Mouse (Mus musculus) embryonic facial prominence, embryonic 11.5 days (tissue): ENCODE measurements at regions not wholly inside any gene's neighbourhood (a gene's known extent, or its start where the extent isn't known, plus 50 kb on each side); places are given as distances from the start of the nearest gene placed in this dataset.

Source experiments
- ATAC-seq: fragments of 200-750 bp; cut with Nextera tagmentation; replicated peaks from 2 replicates; pipeline ENCODE4 v1.8.0; 2017; ENCODE audit warnings: low read depth; ENCODE audit not compliant: insufficient number of reproducible peaks, low FRiP score, low TSS enrichment
- DNase-seq: peaks from one replicate; pipeline ENCODE4 v3.0.0-alpha.2; 2015; ENCODE audit warnings: low spot score
- H3K27ac ChIP-seq: fragments of 300-500 bp; sonication (generic); replicated peaks from 2 replicates; pipeline ENCODE4 v1.5.1; 2014; ENCODE audit warnings: mild to moderate bottlenecking, low read depth, low read length, control low read depth
- H3K27me3 ChIP-seq: fragments of 300-500 bp; sonication (generic); 2 replicates; pipeline ENCODE4 v1.6.1; 2014; ENCODE audit warnings: mild to moderate bottlenecking, low read length, moderate library complexity, mixed read lengths; ENCODE audit not compliant: control insufficient read depth, insufficient read depth
- H3K36me3 ChIP-seq: fragments of 300-500 bp; sonication (generic); replicated peaks from 2 replicates; pipeline ENCODE4 v1.6.1; 2014; ENCODE audit warnings: low read depth, mild to moderate bottlenecking, low read length, moderate library complexity, mixed read lengths; ENCODE audit not compliant: control insufficient read depth, insufficient read depth
- H3K4me1 ChIP-seq: fragments of 300-500 bp; sonication (generic); 2 replicates; pipeline ENCODE4 v1.6.1; 2014; ENCODE audit warnings: low read length, mixed read lengths; ENCODE audit not compliant: control insufficient read depth, insufficient read depth
- H3K4me2 ChIP-seq: fragments of 300-500 bp; sonication (generic); 2 replicates; pipeline ENCODE4 v1.6.1; 2014; ENCODE audit warnings: low read depth, mild to moderate bottlenecking, control low read depth, low read length, moderate library complexity
- H3K4me3 ChIP-seq: fragments of 300-500 bp; sonication (generic); 2 replicates; pipeline ENCODE4 v1.5.1; 2014; ENCODE audit warnings: low read depth, low read length, control low read depth
- H3K9ac ChIP-seq: fragments of 300-500 bp; sonication (generic); replicated peaks from 2 replicates; pipeline ENCODE4 v1.6.1; 2014; ENCODE audit warnings: mild to moderate bottlenecking, control low read depth, low read length
- H3K9me3 ChIP-seq: fragments of 300-500 bp; sonication (generic); replicated peaks from 2 replicates; pipeline ENCODE4 v1.6.1; 2016; ENCODE audit warnings: mild to moderate bottlenecking, low read length, inconsistent platforms, mixed read lengths; ENCODE audit not compliant: control insufficient read depth
- WGBS: fragments of 180-500 bp; shearing (Covaris S2); extraction: QIAGEN DNeasy Blood & Tissue Kit; methylation state at CpG from one replicate; pipeline ENCODE4 v1.1.7; 2014; 5-methylcytosine and 5-hydroxymethylcytosine counted together

GRCm38 (mm10) chr12:68554943-68555627 is 603.9 kb downstream of the Rps29 start:
- no peak overlapping the region for H3K4me2 ChIP-seq
- 61% methylated on average over 7 of the region's 7 CpGs for whole genome bisulfite sequencing
- H3K4me3 ChIP-seq, result no peak overlapping the region
- peak; percentile 62 for ATAC-seq
- peak; percentile 7 for DNase-seq
- H3K9me3 ChIP-seq, result no peaks in the 10 kb centered on the region
- H3K27me3 ChIP-seq, result no peaks in the 10 kb centered on the region
- no peaks in the 10 kb centered on the region for H3K4me1 ChIP-seq
- H3K27ac ChIP-seq, result no peak overlapping the region
- H3K36me3 ChIP-seq, result no peaks in the 10 kb centered on the region
- no peak overlapping the region for H3K9ac ChIP-seq

- no peaks in the 10 kb centered on the region for H3K27me3 ChIP-seq
- H3K4me2 ChIP-seq, result no peak overlapping the region
- H3K36me3 ChIP-seq, result no peaks in the 10 kb centered on the region
- H3K9me3 ChIP-seq, result no peaks in the 10 kb centered on the region
- no peak overlapping the region for H3K4me3 ChIP-seq
- DNase-seq, result peak; percentile 18
- no peak overlapping the region for H3K27ac ChIP-seq
- WGBS, result 42% methylated on average over 2 of the region's 2 CpGs
- H3K9ac ChIP-seq, result no peak overlapping the region
- ATAC-seq, result no peak
- H3K4me1 ChIP-seq, result no peaks in the 10 kb centered on the region
These were observed 604.7 kb downstream of the Rps29 start for GRCm38 (mm10) chr12:68554292-68554691.

- H3K36me3 ChIP-seq, result no peaks in the 10 kb centered on the region
- H3K27me3 ChIP-seq, result no peaks in the 10 kb centered on the region
- H3K4me1 ChIP-seq, result no peaks in the 10 kb centered on the region
- DNase-seq (peak; percentile 13), ATAC-seq (no peak)
- H3K4me3 ChIP-seq, result no peak overlapping the region
- no peaks in the 10 kb centered on the region for H3K9me3 ChIP-seq
- no peak overlapping the region for H3K9ac ChIP-seq
- H3K27ac ChIP-seq, result no peak overlapping the region
- WGBS, result 47% methylated on average over 3 of the region's 3 CpGs
- no peak overlapping the region for H3K4me2 ChIP-seq
These were observed 617.2 kb downstream of the Rps29 start for GRCm38 (mm10) chr12:68541811-68542210.

GRCm38 (mm10) chr12:68500794-68501193 is 658.2 kb downstream of the Rps29 start:
- Histone ChIP-seq H3K36me3 (no peaks in the 10 kb centered on the region), H3K4me1 (no peaks in the 10 kb centered on the region), H3K4me2 (no peak overlapping the region), H3K4me3 (no peak overlapping the region), H3K27me3 (no peaks in the 10 kb centered on the region), H3K9me3 (no peaks in the 10 kb centered on the region), H3K9ac (no peak overlapping the region), H3K27ac (no peak overlapping the region)
- ATAC-seq (no peak), DNase-seq (peak; percentile 74)
- 71% methylated on average over 4 of the region's 4 CpGs for WGBS

- Histone ChIP-seq H3K9ac (no peak overlapping the region), H3K4me1 (no peaks in the 10 kb centered on the region), H3K4me3 (no peak overlapping the region), H3K4me2 (no peak overlapping the region), H3K27me3 (no peaks in the 10 kb centered on the region), H3K9me3 (no peaks in the 10 kb centered on the region), H3K36me3 (no peaks in the 10 kb centered on the region), H3K27ac (no peak overlapping the region)
- ATAC-seq (no peak), DNase-seq (peak; percentile 15)
- WGBS, result 28% methylated on average over 4 of the region's 4 CpGs
These were observed 696.0 kb downstream of the Rps29 start for GRCm38 (mm10) chr12:68463032-68463431.

GRCm38 (mm10) chr12:68458196-68458595 is 700.8 kb downstream of the Rps29 start:
- Histone ChIP-seq H3K4me3 (no peak overlapping the region), H3K9ac (no peak overlapping the region), H3K4me2 (no peak overlapping the region), H3K27me3 (no peaks in the 10 kb centered on the region), H3K27ac (no peak overlapping the region), H3K36me3 (no peaks in the 10 kb centered on the region), H3K9me3 (no peaks in the 10 kb centered on the region), H3K4me1 (no peaks in the 10 kb centered on the region)
- ATAC-seq (no peak), DNase-seq (no peak)
- 71% methylated on average over 7 of the region's 7 CpGs for WGBS

GRCm38 (mm10) chr12:68426601-68427000 is 732.4 kb downstream of the Rps29 start:
- Histone ChIP-seq H3K4me1 (no peaks in the 10 kb centered on the region), H3K27ac (no peak overlapping the region), H3K9ac (no peak overlapping the region), H3K4me3 (no peak overlapping the region), H3K4me2 (no peak overlapping the region), H3K9me3 (no peaks in the 10 kb centered on the region), H3K27me3 (no peaks in the 10 kb centered on the region), H3K36me3 (no peaks in the 10 kb centered on the region)
- DNase-seq, result no peak
- ATAC-seq, result no peak
- 70% methylated on average over 1 of the region's 1 CpGs for WGBS

GRCm38 (mm10) chr12:68425006-68425405 is 734.0 kb downstream of the Rps29 start:
- no peak overlapping the region for H3K27ac ChIP-seq
- H3K4me1 ChIP-seq, result no peaks in the 10 kb centered on the region
- H3K9me3 ChIP-seq, result no peaks in the 10 kb centered on the region
- H3K4me3 ChIP-seq, result no peak overlapping the region
- DNase-seq (no peak), ATAC-seq (no peak)
- H3K27me3 ChIP-seq, result no peaks in the 10 kb centered on the region
- no peak overlapping the region for H3K9ac ChIP-seq
- H3K36me3 ChIP-seq, result no peaks in the 10 kb centered on the region
- H3K4me2 ChIP-seq, result no peak overlapping the region
